10 mouse cellular contexts compared by ENCODE assay signal in the genomic region with DNA sequence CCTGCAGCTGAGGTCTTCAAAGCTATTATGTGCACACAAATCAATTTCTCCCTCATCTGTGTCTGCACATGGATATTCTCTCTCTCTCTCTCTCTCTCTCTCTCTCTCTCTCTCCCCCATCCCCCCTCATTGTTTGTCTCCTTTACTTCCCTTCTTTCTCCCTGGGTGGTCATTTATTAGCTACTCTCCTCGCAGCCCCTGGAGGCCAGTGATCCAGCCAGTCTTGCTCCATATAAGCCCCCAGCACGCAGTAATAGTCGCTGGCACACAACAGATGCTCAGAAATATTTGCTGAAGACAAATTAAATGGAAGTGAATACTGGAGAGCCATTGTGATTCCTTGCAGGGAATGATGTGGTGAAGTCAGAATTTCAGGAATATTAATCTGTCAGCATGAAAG. TPM values are rescaled to one million over a fixed set of nuclear protein-coding genes. Genes with fewer than 3 reads are reported as not detected.
DNase-seq lines count a peak whose midpoint lies in the region; ATAC-seq and TF ChIP-seq lines count a peak whose summit lies in the region.
"Had no signal": no experiment of that assay in that cellular context is flagged by ENCODE, and none has a peak within 500 bp of the region (broad histone marks: within the 10 kb centered on the region; RNA-seq: fewer than 3 reads in every experiment).

No protein-coding gene starts in this region.

- no peak overlapping the region for H3K4me3 ChIP-seq in heart, postnatal 0 days (ENCODE audit: low read depth, low read length)
- no peak overlapping the region for H3K4me3 ChIP-seq in heart, adult 2 months
- H3K4me3 ChIP-seq in midbrain, embryonic 10.5 days: peak overlapping the region; percentile 12; the same call in 1 of the 2 replicates
- H3K4me3 ChIP-seq in midbrain, postnatal 0 days (ENCODE audit: low read depth, low read length): no peak overlapping the region
- no peak overlapping the region for H3K4me3 ChIP-seq in midbrain, embryonic 16.5 days (ENCODE audit: low read depth, low read length)
- H3K4me3 ChIP-seq: heart, embryonic 12.5 days had no signal

- peaks cover 8% of the 10 kb centered on the region for H3K27me3 ChIP-seq in heart, postnatal 0 days (ENCODE audit: control insufficient read depth, insufficient read depth, low read length)
- no peaks in the 10 kb centered on the region for H3K27me3 ChIP-seq in heart, adult 2 months (ENCODE audit: control insufficient read depth, insufficient read depth, low read length)
- peaks cover 77% of the 10 kb centered on the region for H3K27me3 ChIP-seq in midbrain, embryonic 10.5 days (ENCODE audit: low read depth, poor library complexity, severe bottlenecking)
- 0 out of 2 replicates have a peak, but pooled peaks cover 12% of the 10 kb centered on the region for H3K27me3 ChIP-seq in midbrain, postnatal 0 days (ENCODE audit: insufficient read depth, low read length)
- H3K27me3 ChIP-seq in midbrain, embryonic 16.5 days (ENCODE audit: control insufficient read depth, insufficient read depth, low read depth, low read length): peaks cover 10% of the 10 kb centered on the region

- TF ChIP-seq CTCF in heart, postnatal 0 days (IDR thresholded peaks at IDR 0.05; ENCODE audit: low read depth): no peak
- no peak for TF ChIP-seq CTCF in heart, adult 2 months (IDR thresholded peaks at IDR 0.05)
- TF ChIP-seq CTCF in midbrain, postnatal 0 days (IDR thresholded peaks at IDR 0.05): no peak

- no peaks in the 10 kb centered on the region for H3K9me3 ChIP-seq in heart, postnatal 0 days (replicated peaks; ENCODE audit: control insufficient read depth, low read length)
- H3K9me3 ChIP-seq in midbrain, embryonic 10.5 days (replicated peaks): no peaks in the 10 kb centered on the region
- H3K9me3 ChIP-seq in midbrain, postnatal 0 days (ENCODE audit: low read length): no peaks in the 10 kb centered on the region
- no peaks in the 10 kb centered on the region for H3K9me3 ChIP-seq in midbrain, embryonic 16.5 days (replicated peaks; ENCODE audit: control insufficient read depth, low read length, poor library complexity, severe bottlenecking)
- H3K9me3 ChIP-seq: heart, embryonic 12.5 days had no signal

- H3K36me3 ChIP-seq in heart, postnatal 0 days (replicated peaks; ENCODE audit: control insufficient read depth, insufficient read depth, low read length): no peaks in the 10 kb centered on the region
- H3K36me3 ChIP-seq in heart, adult 2 months (ENCODE audit: control insufficient read depth, insufficient read depth, low read length): no peaks in the 10 kb centered on the region
- 0 out of 2 replicates have a peak, but pooled peaks cover 4% of the 10 kb centered on the region for H3K36me3 ChIP-seq in midbrain, embryonic 10.5 days
- H3K36me3 ChIP-seq in midbrain, postnatal 0 days (ENCODE audit: insufficient read depth, low read length): no peaks in the 10 kb centered on the region
- no peaks in the 10 kb centered on the region for H3K36me3 ChIP-seq in midbrain, embryonic 16.5 days (ENCODE audit: control insufficient read depth, insufficient read depth, low read length)
- H3K36me3 ChIP-seq: heart, embryonic 12.5 days had no signal

- intact Hi-C loops in heart, adult 2 months (cut with DNase I): loop anchor here (2.0 kb wide), 1 partner anchor 237 kb away; no protein-coding TSS in a partner anchor

- TF ChIP-seq EP300 in heart, postnatal 0 days (IDR thresholded peaks at IDR 0.05; ENCODE audit: low read depth): no peak
- no peak for TF ChIP-seq EP300 in heart, adult 2 months (IDR thresholded peaks at IDR 0.05; ENCODE audit: insufficient read depth, low read depth, low read length)

- 69% methylated on average over 3 of the region's 3 CpGs for WGBS in heart, postnatal 0 days
- WGBS in heart, adult 2 months: 73% methylated on average over 3 of the region's 3 CpGs
- 36% methylated on average over 3 of the region's 3 CpGs for WGBS in midbrain, embryonic 10.5 days
- WGBS in midbrain, postnatal 0 days: 16% methylated on average over 3 of the region's 3 CpGs
- WGBS in midbrain, embryonic 16.5 days: 6% methylated on average over 3 of the region's 3 CpGs

- no peak for ATAC-seq in heart, postnatal 0 days (ENCODE audit: insufficient read depth, low read depth)
- ATAC-seq in midbrain, postnatal 0 days (ENCODE audit: low FRiP score): no peak
- no peak for ATAC-seq in midbrain, embryonic 16.5 days
- ATAC-seq in erythroblast, adult 5-6 weeks (replicated peaks; ENCODE audit: low FRiP score, poor library complexity, severe bottlenecking): no peak
- ATAC-seq: inflammation-experienced regulatory T-cells, adult 6 months had no signal

- H3K27ac ChIP-seq in heart, postnatal 0 days (ENCODE audit: low read depth): no peak overlapping the region
- no peak overlapping the region for H3K27ac ChIP-seq in heart, adult 2 months
- H3K27ac ChIP-seq in midbrain, embryonic 10.5 days (replicated peaks): no peak overlapping the region
- H3K27ac ChIP-seq in midbrain, postnatal 0 days (ENCODE audit: low read depth, low read length): no peak overlapping the region
- H3K27ac ChIP-seq in midbrain, embryonic 16.5 days (ENCODE audit: low read length): no peak overlapping the region

- TF ChIP-seq POLR2A in heart, adult 2 months (IDR thresholded peaks at IDR 0.05; ENCODE audit: insufficient read depth, low read depth, low read length): no peak

- peaks cover 15% of the 10 kb centered on the region for H3K4me1 ChIP-seq in heart, postnatal 0 days (ENCODE audit: control insufficient read depth, insufficient read depth)
- peaks cover 1% of the 10 kb centered on the region; the same call in 1 of the 2 replicates for H3K4me1 ChIP-seq in heart, adult 2 months (ENCODE audit: control insufficient read depth, insufficient read depth, low read length)
- peaks cover 65% of the 10 kb centered on the region for H3K4me1 ChIP-seq in midbrain, embryonic 10.5 days
- peaks cover 5% of the 10 kb centered on the region; the same call in 1 of the 2 replicates for H3K4me1 ChIP-seq in midbrain, postnatal 0 days (ENCODE audit: insufficient read depth, low read length)
- peaks cover 25% of the 10 kb centered on the region for H3K4me1 ChIP-seq in midbrain, embryonic 16.5 days (ENCODE audit: control insufficient read depth, insufficient read depth, low read length)

- H3K4me2 ChIP-seq in heart, postnatal 0 days (ENCODE audit: low read depth, low read length): no peak overlapping the region
- no peak overlapping the region for H3K4me2 ChIP-seq in midbrain, postnatal 0 days (ENCODE audit: low read depth, low read length, poor library complexity, severe bottlenecking)
- peak overlapping the region; percentile 25 for H3K4me2 ChIP-seq in midbrain, embryonic 16.5 days (ENCODE audit: low read length)

- H3K79me2 ChIP-seq in heart, adult 2 months (replicated peaks; ENCODE audit: control insufficient read depth, insufficient read depth, low read length): no peaks in the 10 kb centered on the region

- no peak overlapping the region for H3K9ac ChIP-seq in heart, postnatal 0 days (replicated peaks; ENCODE audit: low read depth, low read length)
- no peak overlapping the region for H3K9ac ChIP-seq in heart, adult 2 months (ENCODE audit: low read depth, low read length)
- no peak overlapping the region for H3K9ac ChIP-seq in midbrain, postnatal 0 days (replicated peaks; ENCODE audit: low read length, poor library complexity, severe bottlenecking)
- H3K9ac ChIP-seq in midbrain, embryonic 16.5 days (ENCODE audit: low read depth, low read length): no peak overlapping the region
- H3K9ac ChIP-seq: heart, embryonic 12.5 days had no signal

- DNase-seq in heart, postnatal 0 days (ENCODE audit: low spot score): peak; percentile 3
- DNase-seq in heart, adult 2 months: no peak
- no peak for DNase-seq in midbrain, embryonic 10.5 days (ENCODE audit: low spot score)
- DNase-seq in midbrain, postnatal 0 days (ENCODE audit: low spot score): no peak
- no peak for DNase-seq in spleen, postnatal 10 days (ENCODE audit: low spot score in 2 of 2)
- DNase-seq: right cerebral cortex, adult 18-20 months had no signal

RNA-seq across cellular contexts. Expression of a gene that starts 2.2 kb away (rescaled TPM):
- total RNA-seq in heart, postnatal 0 days (2014; rRNA removed; ENCODE audit: low replicate concordance): 37.5 and 45.0 TPM in 2 replicates
- polyA plus RNA-seq in heart, postnatal 0 days (2015; fragmentation: Nextera tagmentation; extraction: Ambion mirVana): 4.8 and 4.9 TPM in 2 replicates
- total RNA-seq in heart, adult 2 months (2021): 1 to 10 TPM; 4.3 to 5.2 TPM
- polyA plus RNA-seq in heart, adult 2 months (2012; rRNA removed): 3.5 and 5.8 TPM in 2 replicates
- polyA plus RNA-seq in midbrain, embryonic 10.5 days (2016; fragmentation: Nextera tagmentation; extraction: Ambion mirVana): 4.1 and 9.6 TPM in 2 replicates
- total RNA-seq in midbrain, postnatal 0 days (2014; rRNA removed): 20.8 and 23.6 TPM in 2 replicates
- polyA plus RNA-seq in midbrain, postnatal 0 days (2015; fragmentation: Nextera tagmentation; extraction: Ambion mirVana): 3.6 and 4.8 TPM in 2 replicates
- polyA plus RNA-seq in midbrain, embryonic 16.5 days (2015; fragmentation: Nextera tagmentation; extraction: Ambion mirVana): 4.3 and 4.8 TPM in 2 replicates
- not detected in 2 replicates for total RNA-seq in erythroblast, adult 5-6 weeks (2015; ENCODE audit: low replicate concordance)
- total RNA-seq in erythroblast, adult 5-6 weeks (2017; ENCODE audit: low replicate concordance): not detected in 2 replicates
- polyA plus RNA-seq: inflammation-experienced regulatory T-cells, adult 6 months had no signal
